Mouse (Mus musculus): Measurements from ENCODE around the gene Lrp8.

DNA sequence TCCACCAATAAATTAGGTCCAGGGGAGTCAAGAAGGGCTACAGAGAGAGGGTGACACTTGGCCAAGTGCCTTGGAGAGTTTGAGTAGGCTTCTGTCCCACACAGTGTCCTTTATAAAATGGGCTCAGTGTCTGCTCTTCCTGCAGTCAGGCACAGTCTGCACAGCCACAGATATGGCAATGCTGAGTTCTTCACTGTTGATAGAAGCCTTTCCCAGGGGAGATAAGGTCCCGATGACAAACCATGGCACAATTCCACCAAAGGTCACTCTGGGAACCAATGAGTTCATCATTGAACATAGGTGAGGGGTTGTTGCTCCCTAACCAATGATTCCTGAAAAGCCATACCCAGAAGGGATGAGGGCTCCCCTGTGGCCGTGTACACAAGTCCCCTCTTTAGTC, 27.2 kb upstream of the Lrp8 start:
- TF ChIP-seq POLR2A (IDR thresholded peaks at IDR 0.05; ENCODE audit: extremely low read depth, insufficient read depth, low read length): no peak
- no peak for TF ChIP-seq CTCF (IDR thresholded peaks at IDR 0.05; ENCODE audit: low read depth, low read length)

Measured in liver, adult 2 months (tissue).